Mouse (Mus musculus): Measurements from ENCODE around the gene Morc1. TPM values are rescaled to one million over a fixed set of nuclear protein-coding genes. Genes with fewer than 3 reads are reported as not detected.

Morc1 gene
- polyA plus RNA-seq, 1 experiment, result 0.15 TPM

GRCm38 (mm10) chr16:48613783-48614182 lies 182.7 kb downstream of the Morc1 start:
- DNase-seq, result no peak
- 50% methylated on average over 1 of the region's 1 CpGs for WGBS
- TF ChIP-seq POLR2A (IDR thresholded peaks at IDR 0.05; ENCODE audit: borderline replicate concordance, extremely low read depth, low read depth, low read length) (no peak), CTCF (IDR thresholded peaks at IDR 0.05; ENCODE audit: insufficient read depth, low read length) (no peak)

GRCm38 (mm10) chr16:48620510-48620909 lies 189.5 kb downstream of the Morc1 start:
- 62% methylated on average over 8 of the region's 8 CpGs for WGBS
- TF ChIP-seq POLR2A (IDR thresholded peaks at IDR 0.05; ENCODE audit: borderline replicate concordance, extremely low read depth, low read depth, low read length) (no peak), CTCF (IDR thresholded peaks at IDR 0.05; ENCODE audit: insufficient read depth, low read length) (no peak)
- no peak overlapping the region for H3K4me3 ChIP-seq (replicated peaks; ENCODE audit: extremely low read depth, low read depth, low read length)
- no peaks in the 10 kb centered on the region for H3K4me1 ChIP-seq (ENCODE audit: control insufficient read depth, insufficient read depth, low read length)
- no peak for DNase-seq

More at GRCm38 (mm10) chr16:48613783-48614182, 182.7 kb downstream of the Morc1 start:
- H3K4me1 ChIP-seq (ENCODE audit: control insufficient read depth, insufficient read depth, low read length), result no peaks in the 10 kb centered on the region
- H3K4me3 ChIP-seq (replicated peaks; ENCODE audit: extremely low read depth, low read depth, low read length), result no peak overlapping the region

GRCm38 (mm10) chr16:48621019-48621418 lies 190.0 kb downstream of the Morc1 start:
- H3K4me3 ChIP-seq (replicated peaks; ENCODE audit: extremely low read depth, low read depth, low read length), result no peak overlapping the region
- no peak for TF ChIP-seq POLR2A (IDR thresholded peaks at IDR 0.05; ENCODE audit: borderline replicate concordance, extremely low read depth, low read depth, low read length)
- no peak for TF ChIP-seq CTCF (IDR thresholded peaks at IDR 0.05; ENCODE audit: insufficient read depth, low read length)
- WGBS, result 41% methylated on average over 2 of the region's 2 CpGs
- no peak for DNase-seq
- no peaks in the 10 kb centered on the region for H3K4me1 ChIP-seq (ENCODE audit: control insufficient read depth, insufficient read depth, low read length)

- 67% methylated on average over 1 of the region's 1 CpGs for WGBS
- no peaks in the 10 kb centered on the region for H3K4me1 ChIP-seq (ENCODE audit: control insufficient read depth, insufficient read depth, low read length)
- no peak overlapping the region for H3K4me3 ChIP-seq (replicated peaks; ENCODE audit: extremely low read depth, low read depth, low read length)
- DNase-seq, result no peak
- no peak for TF ChIP-seq CTCF (IDR thresholded peaks at IDR 0.05; ENCODE audit: insufficient read depth, low read length)
- TF ChIP-seq POLR2A (IDR thresholded peaks at IDR 0.05; ENCODE audit: borderline replicate concordance, extremely low read depth, low read depth, low read length), result no peak
These were observed 192.4 kb downstream of the Morc1 start for GRCm38 (mm10) chr16:48623447-48623846.

- no peak overlapping the region for H3K4me3 ChIP-seq (replicated peaks; ENCODE audit: extremely low read depth, low read depth, low read length)
These were observed 195.1 kb downstream of the Morc1 start for GRCm38 (mm10) chr16:48626186-48626585.

DNA sequence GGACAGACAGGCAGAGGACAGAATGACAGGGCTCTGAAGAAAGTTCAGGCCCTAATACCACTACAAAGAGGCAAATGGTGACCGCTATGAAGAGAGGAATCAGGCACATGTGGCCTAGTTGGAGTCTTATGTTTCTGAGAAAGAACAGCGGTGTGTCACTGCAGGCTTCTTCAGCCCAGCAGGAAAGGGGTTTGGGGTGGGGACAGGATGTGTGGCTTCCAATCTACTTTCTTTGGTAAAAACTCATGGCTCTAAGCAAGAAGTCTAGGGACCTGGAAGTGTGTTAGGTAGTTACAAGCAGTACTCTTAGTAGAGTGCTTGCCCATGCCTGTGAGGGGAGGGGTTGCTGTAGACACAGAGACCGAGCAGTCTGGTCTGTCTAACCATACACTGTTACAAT lies 196.3 kb downstream of the Morc1 start:
- no peak for TF ChIP-seq POLR2A (IDR thresholded peaks at IDR 0.05; ENCODE audit: borderline replicate concordance, extremely low read depth, low read depth, low read length)
- TF ChIP-seq CTCF (IDR thresholded peaks at IDR 0.05; ENCODE audit: insufficient read depth, low read length), result no peak
- H3K4me1 ChIP-seq (ENCODE audit: control insufficient read depth, insufficient read depth, low read length), result no peaks in the 10 kb centered on the region
- no peak overlapping the region for H3K4me3 ChIP-seq (replicated peaks; ENCODE audit: extremely low read depth, low read depth, low read length)
- WGBS, result 82% methylated on average over 3 of the region's 3 CpGs
- DNase-seq, result no peak

More at GRCm38 (mm10) chr16:48626186-48626585, 195.1 kb downstream of the Morc1 start:
- 64% methylated on average over 3 of the region's 3 CpGs for WGBS
- no peaks in the 10 kb centered on the region for H3K4me1 ChIP-seq (ENCODE audit: control insufficient read depth, insufficient read depth, low read length)
- DNase-seq, result no peak
- TF ChIP-seq CTCF (IDR thresholded peaks at IDR 0.05; ENCODE audit: insufficient read depth, low read length), result no peak
- no peak for TF ChIP-seq POLR2A (IDR thresholded peaks at IDR 0.05; ENCODE audit: borderline replicate concordance, extremely low read depth, low read depth, low read length)

- Histone ChIP-seq H3K4me3 (replicated peaks; ENCODE audit: extremely low read depth, low read depth, low read length) (no peak overlapping the region), H3K4me1 (ENCODE audit: control insufficient read depth, insufficient read depth, low read length) (no peaks in the 10 kb centered on the region)
- no peak for DNase-seq
- WGBS, result 70% methylated on average over 5 of the region's 5 CpGs
- TF ChIP-seq POLR2A (IDR thresholded peaks at IDR 0.05; ENCODE audit: borderline replicate concordance, extremely low read depth, low read depth, low read length) (no peak), CTCF (IDR thresholded peaks at IDR 0.05; ENCODE audit: insufficient read depth, low read length) (no peak)
These were observed 198.7 kb downstream of the Morc1 start for GRCm38 (mm10) chr16:48629710-48630109.

GRCm38 (mm10) chr16:48630466-48630865 lies 199.4 kb downstream of the Morc1 start:
- WGBS, result 33% methylated on average over 8 of the region's 8 CpGs
- Histone ChIP-seq H3K4me3 (replicated peaks; ENCODE audit: extremely low read depth, low read depth, low read length) (no peak overlapping the region), H3K4me1 (ENCODE audit: control insufficient read depth, insufficient read depth, low read length) (no peaks in the 10 kb centered on the region)
- no peak for TF ChIP-seq POLR2A (IDR thresholded peaks at IDR 0.05; ENCODE audit: borderline replicate concordance, extremely low read depth, low read depth, low read length)
- no peak for TF ChIP-seq CTCF (IDR thresholded peaks at IDR 0.05; ENCODE audit: insufficient read depth, low read length)
- no peak for DNase-seq

DNA sequence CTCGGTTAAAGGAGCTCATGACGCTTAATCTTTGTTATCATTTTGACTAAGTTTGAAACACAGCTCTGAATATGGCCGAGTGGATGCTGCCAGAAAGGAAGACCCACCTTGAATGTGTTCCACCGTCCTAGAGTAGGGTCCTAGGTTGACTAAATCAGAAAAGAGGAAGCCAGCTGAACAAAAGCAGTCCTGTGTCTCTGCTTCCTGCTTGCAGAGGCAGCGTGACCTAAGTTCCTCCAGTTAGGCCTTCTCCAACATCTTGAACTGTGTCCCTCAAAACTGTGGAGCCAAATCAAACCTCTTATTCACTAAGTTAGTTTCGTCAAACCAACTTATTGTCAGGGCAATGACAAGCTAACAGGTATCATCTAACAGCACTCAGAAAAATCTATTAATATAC lies 201.3 kb downstream of the Morc1 start:
- 77% methylated on average over 6 of the region's 6 CpGs for WGBS
- H3K4me3 ChIP-seq (replicated peaks; ENCODE audit: extremely low read depth, low read depth, low read length), result no peak overlapping the region
- TF ChIP-seq POLR2A (IDR thresholded peaks at IDR 0.05; ENCODE audit: borderline replicate concordance, extremely low read depth, low read depth, low read length) (no peak), CTCF (IDR thresholded peaks at IDR 0.05; ENCODE audit: insufficient read depth, low read length) (no peak)
- H3K4me1 ChIP-seq (ENCODE audit: control insufficient read depth, insufficient read depth, low read length), result no peaks in the 10 kb centered on the region
- no peak for DNase-seq

- DNase-seq, result no peak
- no peaks in the 10 kb centered on the region for H3K4me1 ChIP-seq (ENCODE audit: control insufficient read depth, insufficient read depth, low read length)
- H3K4me3 ChIP-seq (replicated peaks; ENCODE audit: extremely low read depth, low read depth, low read length), result no peak overlapping the region
- WGBS, result 62% methylated on average over 2 of the region's 2 CpGs
- no peak for TF ChIP-seq CTCF (IDR thresholded peaks at IDR 0.05; ENCODE audit: insufficient read depth, low read length)
- TF ChIP-seq POLR2A (IDR thresholded peaks at IDR 0.05; ENCODE audit: borderline replicate concordance, extremely low read depth, low read depth, low read length), result no peak
These were observed 215.2 kb downstream of the Morc1 start for GRCm38 (mm10) chr16:48646246-48646645.
